Mouse (Mus musculus): ENCODE data around the gene Olfr170.
"Not testable (repeated sequence)": the region's sequence is repeated elsewhere in the genome, so short reads cannot be mapped to it uniquely, and the experiment has no call there.

Olfr170 gene

GRCm38 (mm10) chr16:19611782-19612181, at the start of gene Olfr170:
Olfr170 (minus strand) TSS chr16:19611882.
- DNase-seq (ENCODE audit: low read depth, low spot score): not testable (repeated sequence)

- no peak for DNase-seq (ENCODE audit: low read depth, low spot score)
Observed at GRCm38 (mm10) chr16:19629816-19630215, 18.1 kb upstream of the Olfr170 start, which contains the start of gene Olfr171. Olfr171 (minus strand) TSS chr16:19629916.

- no peak for DNase-seq (ENCODE audit: low read depth, low spot score)
Observed at GRCm38 (mm10) chr16:19603166-19603565, 8.5 kb downstream of the Olfr170 start.

GRCm38 (mm10) chr16:19571709-19572108, 40.0 kb downstream of the Olfr170 start, which contains the start of gene Olfr169:
Olfr169 (minus strand) TSS chr16:19571809.
- DNase-seq (ENCODE audit: low read depth, low spot score): not testable (repeated sequence)

All from WW6 (cell line).